Mouse (Mus musculus): ENCODE results near the gene Cryab. TPM values are rescaled to one million over a fixed set of nuclear protein-coding genes. Genes with fewer than 3 reads are reported as not detected.

Cryab gene
- polyA plus RNA-seq, 1 experiment from 2014 or later = 11.9 TPM

Other genes with a start within 250 kb of the Cryab start
- 95.1 and 96.2 TPM in 2 replicates for gene Pts, start 222.6 kb upstream of the Cryab start, polyA plus RNA-seq (2016; fragmentation: Nextera tagmentation; extraction: Ambion mirVana)
- 9.7 and 10.5 TPM in 2 replicates for gene Il18, start 196.5 kb upstream of the Cryab start, polyA plus RNA-seq (2016; fragmentation: Nextera tagmentation; extraction: Ambion mirVana)
- gene Bco2, start 196.1 kb upstream of the Cryab start, polyA plus RNA-seq (2016; fragmentation: Nextera tagmentation; extraction: Ambion mirVana) = 0.17 and 0.28 TPM in 2 replicates
- 0.55 TPM in 1 of 2 replicates, not detected in the other for gene Tex12, start 190.0 kb upstream of the Cryab start, polyA plus RNA-seq (2016; fragmentation: Nextera tagmentation; extraction: Ambion mirVana)
- 208 TPM in 2 replicates for gene Sdhd, start 147.5 kb upstream of the Cryab start, polyA plus RNA-seq (2016; fragmentation: Nextera tagmentation; extraction: Ambion mirVana)
- 280 and 325 TPM in 2 replicates for gene Timm8b, start 147.4 kb upstream of the Cryab start, polyA plus RNA-seq (2016; fragmentation: Nextera tagmentation; extraction: Ambion mirVana)
- gene Pih1d2, start 134.0 kb upstream of the Cryab start, polyA plus RNA-seq (2016; fragmentation: Nextera tagmentation; extraction: Ambion mirVana) = 8.4 and 8.8 TPM in 2 replicates
- gene Nkapd1, start 133.9 kb upstream of the Cryab start, polyA plus RNA-seq (2016; fragmentation: Nextera tagmentation; extraction: Ambion mirVana) = 32.9 and 34.7 TPM in 2 replicates
- gene Dlat, start 91.5 kb upstream of the Cryab start, polyA plus RNA-seq (2016; fragmentation: Nextera tagmentation; extraction: Ambion mirVana) = 41.5 and 54.8 TPM in 2 replicates
- 33.7 and 35.2 TPM in 2 replicates for gene Dixdc1, start 11.8 kb upstream of the Cryab start, polyA plus RNA-seq (2016; fragmentation: Nextera tagmentation; extraction: Ambion mirVana)
- 2.5 TPM in 2 replicates for gene 2310030G06Rik, start 4.8 kb upstream of the Cryab start, polyA plus RNA-seq (2016; fragmentation: Nextera tagmentation; extraction: Ambion mirVana)
- gene Hspb2, start 1.0 kb downstream of the Cryab start, polyA plus RNA-seq (2016; fragmentation: Nextera tagmentation; extraction: Ambion mirVana) = 1.7 and 6.9 TPM in 2 replicates
- 11.6 and 12.5 TPM in 2 replicates for gene Fdxacb1, start 16.9 kb downstream of the Cryab start, polyA plus RNA-seq (2016; fragmentation: Nextera tagmentation; extraction: Ambion mirVana)
- 44.9 and 50.6 TPM in 2 replicates for gene Alg9, start 23.7 kb downstream of the Cryab start, polyA plus RNA-seq (2016; fragmentation: Nextera tagmentation; extraction: Ambion mirVana)
- 38.4 and 43.9 TPM in 2 replicates for gene 1110032A03Rik, start 24.2 kb downstream of the Cryab start, polyA plus RNA-seq (2016; fragmentation: Nextera tagmentation; extraction: Ambion mirVana)
- gene Ppp2r1b, start 94.0 kb downstream of the Cryab start, polyA plus RNA-seq (2016; fragmentation: Nextera tagmentation; extraction: Ambion mirVana) = 87.6 and 90.5 TPM in 2 replicates

All from hindbrain, embryonic 12.5 days (tissue).